Mouse (Mus musculus): ENCODE results near the gene Atoh8. TPM values are rescaled to one million over a fixed set of nuclear protein-coding genes. Genes with fewer than 3 reads are reported as not detected.
A peak's percentile ranks its signal among the peaks of the same experiment; 100 is the strongest.

Gene Atoh8
- total RNA-seq, 2 experiments from 2014 or later: 3.3 to 9.2 TPM

DNA sequence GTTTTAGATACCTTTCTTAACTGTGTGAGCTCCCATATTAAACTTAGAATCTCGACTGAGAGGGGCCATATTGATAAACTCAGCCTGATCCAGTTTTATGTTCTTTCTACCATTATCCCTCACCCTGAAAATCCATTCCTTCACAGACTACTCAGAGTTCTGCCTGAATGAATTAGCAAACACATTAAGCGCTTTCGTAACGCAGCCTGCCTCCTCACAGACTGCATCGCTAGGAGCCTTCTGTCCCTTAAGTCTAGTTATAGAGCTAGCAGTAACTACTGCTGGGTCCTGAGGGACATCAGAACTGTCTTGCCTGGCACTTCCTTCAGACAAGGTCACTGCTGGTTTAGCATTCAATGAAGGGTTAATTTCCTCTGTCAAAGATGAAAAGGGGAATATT lies 59.4 kb downstream of the Atoh8 start:
- no peak for TF ChIP-seq CTCF (IDR thresholded peaks at IDR 0.05)
- Histone ChIP-seq H3K27ac (no peak overlapping the region), H3K4me3 (no peak overlapping the region)
- intact Hi-C loops (cut with DNase I): no loop called here
- DNase-seq: no peak

DNA sequence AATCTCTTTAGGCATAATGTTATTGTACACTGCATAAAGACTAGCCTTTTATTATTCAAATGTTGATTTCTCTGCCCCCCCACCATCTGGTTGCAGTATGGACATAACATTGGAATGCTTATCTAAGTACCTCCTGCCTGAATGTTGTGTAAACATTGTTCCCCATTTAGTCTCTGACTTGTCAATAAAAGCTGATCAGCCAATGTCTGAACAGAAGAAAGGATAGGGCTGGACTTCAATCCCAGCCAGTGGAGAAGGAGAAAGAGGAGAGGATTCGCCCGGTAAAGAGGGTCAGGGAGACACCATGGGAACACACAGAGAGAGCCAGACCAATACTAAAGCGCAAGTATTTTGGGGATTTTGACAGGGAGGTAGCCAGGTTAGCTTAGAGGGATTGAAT lies 60.0 kb downstream of the Atoh8 start:
- no peak for DNase-seq
- intact Hi-C loops (cut with DNase I): no loop called here
- no peak overlapping the region for H3K4me3 ChIP-seq
- H3K27ac ChIP-seq: no peak overlapping the region
- TF ChIP-seq CTCF (IDR thresholded peaks at IDR 0.05): no peak

DNA sequence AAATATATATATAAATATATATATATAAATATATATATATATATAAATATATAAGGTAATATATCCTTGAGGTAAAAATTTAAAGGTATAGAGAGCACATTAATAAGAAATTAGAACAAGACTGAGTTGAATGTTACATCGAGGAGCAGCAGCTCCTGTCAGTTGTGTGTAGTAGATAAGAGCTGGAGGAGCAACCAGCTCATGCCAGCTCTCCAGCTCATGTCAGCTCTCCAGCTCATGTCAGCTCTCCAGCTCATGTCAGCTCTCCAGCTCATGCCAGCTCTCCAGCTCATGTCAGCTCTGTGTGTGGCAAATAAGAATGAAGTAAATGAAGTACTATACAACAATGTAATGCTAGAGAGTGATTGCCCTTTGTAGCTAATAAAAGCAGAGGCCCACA lies 62.0 kb downstream of the Atoh8 start:
- Histone ChIP-seq H3K4me3 (no peak overlapping the region), H3K27ac (no peak overlapping the region)
- intact Hi-C loops (cut with DNase I): no loop called here
- no peak for TF ChIP-seq CTCF (IDR thresholded peaks at IDR 0.05)
- no peak for DNase-seq

DNA sequence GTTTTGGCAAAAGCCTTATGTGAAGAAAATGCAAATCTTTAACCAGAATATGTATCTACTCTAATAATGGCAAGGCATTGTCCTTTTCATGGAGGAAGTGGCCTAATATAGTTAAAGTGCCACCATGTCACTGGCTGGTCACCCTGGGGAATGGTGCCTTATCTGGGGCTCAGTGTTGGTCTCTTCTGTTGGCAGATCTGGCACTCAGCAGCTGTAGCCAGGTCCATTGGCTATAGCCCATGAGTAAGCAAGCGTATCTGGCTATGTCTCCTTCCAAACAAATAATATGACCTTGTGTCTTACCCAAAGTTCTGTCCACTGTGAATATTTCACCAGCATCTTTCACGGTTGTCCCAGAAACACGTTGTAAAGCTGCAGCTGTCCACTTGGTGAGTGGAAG lies 64.0 kb downstream of the Atoh8 start:
- intact Hi-C loops (cut with DNase I): no loop called here
- Histone ChIP-seq H3K27ac (no peak overlapping the region), H3K4me3 (no peak overlapping the region)
- no peak for DNase-seq
- no peak for TF ChIP-seq CTCF (IDR thresholded peaks at IDR 0.05)

DNA sequence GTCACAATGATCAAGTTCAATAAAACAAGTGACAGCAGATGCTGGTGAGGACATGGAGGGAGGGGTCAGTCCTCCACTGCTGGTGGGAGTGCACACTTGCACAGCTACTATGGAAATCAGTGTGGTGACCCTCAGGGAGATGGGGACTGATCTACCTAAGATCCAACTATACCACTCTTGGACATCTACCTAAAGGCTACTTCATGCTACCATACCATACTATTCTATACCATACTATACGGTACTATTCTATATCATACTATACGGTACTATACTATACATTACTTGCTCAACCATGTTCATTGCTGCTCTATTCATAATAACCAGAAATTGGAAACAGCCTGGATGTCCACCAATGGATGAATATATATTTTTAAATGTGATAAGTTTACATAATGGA lies 69.5 kb downstream of the Atoh8 start:
- H3K4me3 ChIP-seq: no peak overlapping the region
- no peak for TF ChIP-seq CTCF (IDR thresholded peaks at IDR 0.05)
- intact Hi-C loops (cut with DNase I): loop anchor here (1.0 to 5.0 kb wide), 2 partner anchors 238 to 299 kb away; no protein-coding TSS in a partner anchor
- no peak for DNase-seq
- H3K27ac ChIP-seq: no peak overlapping the region

DNA sequence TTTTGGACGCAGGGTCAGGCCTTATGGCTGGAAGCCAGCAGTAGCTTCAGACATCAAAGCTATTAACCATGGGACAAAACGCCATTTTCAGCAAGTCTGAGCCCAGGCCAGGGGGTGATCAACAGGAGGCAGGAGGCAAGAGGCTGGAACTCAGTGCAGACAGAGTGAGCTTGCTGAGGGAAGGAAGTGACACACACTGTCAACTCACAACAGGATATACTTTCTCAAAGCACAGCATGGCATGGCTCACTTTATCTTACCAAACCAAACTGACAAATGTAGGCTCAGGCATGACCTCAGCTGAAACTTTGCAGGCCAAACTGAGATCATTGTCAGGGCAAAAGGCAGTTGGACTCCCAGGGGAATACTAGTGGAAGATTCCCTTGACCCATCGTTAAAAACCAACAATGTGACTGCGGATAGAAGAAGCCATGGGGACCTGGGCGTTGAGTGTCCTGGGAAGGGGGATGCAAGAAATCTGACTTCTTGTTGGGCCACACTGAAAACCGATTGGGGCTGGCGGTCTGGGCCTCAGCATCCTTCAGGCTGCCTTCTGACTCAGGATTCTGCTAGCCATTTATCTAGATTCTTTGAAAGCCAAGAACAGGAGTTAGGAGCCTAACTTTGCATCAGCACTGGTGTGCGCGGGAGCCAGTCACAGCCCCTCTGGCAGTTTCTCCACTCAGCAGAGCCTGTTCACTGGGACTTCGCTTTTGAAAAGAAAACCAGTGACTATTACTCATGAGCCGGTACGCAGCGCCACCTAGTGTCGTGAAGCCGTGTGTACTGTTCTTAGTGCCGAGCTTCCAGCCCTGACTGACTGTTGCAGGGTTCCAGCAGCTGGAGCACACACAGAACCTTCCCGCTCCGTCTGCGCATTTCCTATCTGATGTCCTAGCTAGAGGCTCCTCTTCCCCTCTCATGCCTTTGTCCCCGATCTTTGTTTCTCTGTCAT lies 70.8 kb downstream of the Atoh8 start:
- peak overlapping the region; percentile 68 for H3K27ac ChIP-seq
- intact Hi-C loops (cut with DNase I): loop anchor here (1.0 to 5.0 kb wide), 4 partner anchors 42 to 297 kb away; partner anchors contain the start of gene St3gal5
- peak; percentile 94 for TF ChIP-seq CTCF (IDR thresholded peaks at IDR 0.05)

DNA sequence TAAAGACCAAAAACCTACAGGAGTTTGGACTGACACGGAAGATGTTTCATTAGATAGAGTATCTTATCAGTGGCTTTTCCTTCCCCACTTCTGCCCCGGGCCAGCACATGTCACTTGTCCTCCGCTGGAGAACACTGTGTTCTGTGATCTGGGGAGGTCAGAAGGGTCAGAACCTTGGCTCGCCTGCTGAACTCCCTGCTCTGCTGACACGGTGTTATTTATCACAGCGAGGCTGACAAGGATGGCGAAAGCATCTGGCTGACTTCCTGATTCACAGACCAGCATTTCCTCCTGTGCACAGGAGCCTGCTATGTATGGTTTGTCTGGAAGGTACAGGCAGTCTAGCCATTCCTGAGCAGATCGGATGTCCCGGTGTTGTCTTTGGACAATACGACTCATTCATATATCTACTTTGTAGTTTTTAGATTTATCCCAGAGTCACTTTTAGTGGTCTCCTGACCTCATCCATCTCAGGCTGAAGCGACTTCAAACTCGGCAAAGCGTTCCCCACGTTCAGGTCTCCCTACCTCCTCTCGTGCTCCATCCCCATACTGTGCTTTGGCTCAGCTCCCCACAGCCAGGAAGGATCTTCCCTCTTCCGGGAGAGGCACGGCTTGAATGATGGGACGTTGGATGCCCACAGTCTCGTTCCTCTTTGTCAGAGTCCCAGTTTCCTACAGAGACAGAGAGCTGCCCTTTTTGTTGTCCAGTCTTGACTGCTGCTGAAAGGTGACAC lies 73.1 kb downstream of the Atoh8 start:
- peak; percentile 85 for DNase-seq
- Histone ChIP-seq H3K27ac (peak overlapping the region; percentile 80), H3K4me3 (peak overlapping the region; percentile 50)
- no peak for TF ChIP-seq CTCF (IDR thresholded peaks at IDR 0.05)
- intact Hi-C loops (cut with DNase I): loop anchor here (5.0 kb wide), 2 partner anchors 40 to 65 kb away; partner anchors contain the start of gene St3gal5

More for the DNA sequence above, 70.8 kb downstream of the Atoh8 start:
- peak; percentile 90 for DNase-seq
- 0 out of 2 replicates have a peak overlapping the region, but pooled peaks have one; percentile 2 for H3K4me3 ChIP-seq

DNA sequence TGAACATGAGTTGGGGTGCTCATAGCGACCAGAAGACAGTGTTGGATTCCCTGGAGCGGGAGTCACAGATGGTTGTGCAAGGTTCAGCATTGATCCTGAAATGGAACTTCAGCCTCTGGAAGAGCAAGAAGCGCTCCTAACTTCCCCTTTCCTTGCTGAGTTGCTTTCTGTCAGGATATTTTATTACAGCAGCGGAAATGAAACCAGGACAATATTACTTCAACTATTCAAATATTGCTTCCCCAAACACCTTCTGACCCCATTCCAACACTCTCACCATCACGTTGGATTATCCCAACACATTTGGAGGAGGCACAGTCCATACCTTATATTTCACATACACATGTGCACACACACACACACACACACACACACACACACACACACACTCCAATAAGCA lies 73.6 kb downstream of the Atoh8 start:
- Histone ChIP-seq H3K27ac (peak overlapping the region; percentile 80), H3K4me3 (no peak overlapping the region)
- no peak for TF ChIP-seq CTCF (IDR thresholded peaks at IDR 0.05)
- intact Hi-C loops (cut with DNase I): loop anchor here (5.0 kb wide), 2 partner anchors 39 to 64 kb away; partner anchors contain the start of gene St3gal5
- DNase-seq: no peak

DNA sequence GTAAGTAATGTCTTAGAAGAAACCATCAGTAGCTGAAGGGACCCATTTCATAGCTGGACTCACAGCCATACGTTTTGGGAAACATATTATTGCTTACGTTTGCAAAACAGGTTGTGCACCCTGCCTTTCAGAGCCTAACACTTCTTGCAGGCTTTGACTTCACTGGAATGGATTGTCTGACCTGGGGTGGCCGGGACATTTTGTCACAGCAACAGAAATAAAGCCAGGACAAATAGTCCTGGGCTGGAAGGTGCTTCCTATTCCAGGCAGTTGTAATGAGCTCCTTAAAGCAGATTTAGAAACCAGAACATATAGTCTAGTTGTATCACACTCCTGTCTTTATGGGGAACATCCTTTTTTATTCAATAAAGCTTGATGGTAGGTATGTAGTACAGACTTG lies 74.4 kb downstream of the Atoh8 start:
- DNase-seq: peak; percentile 42
- Histone ChIP-seq H3K4me3 (no peak overlapping the region), H3K27ac (peak overlapping the region; percentile 80)
- intact Hi-C loops (cut with DNase I): loop anchor here (5.0 kb wide), 2 partner anchors 39 to 64 kb away; partner anchors contain the start of gene St3gal5
- no peak for TF ChIP-seq CTCF (IDR thresholded peaks at IDR 0.05)

DNA sequence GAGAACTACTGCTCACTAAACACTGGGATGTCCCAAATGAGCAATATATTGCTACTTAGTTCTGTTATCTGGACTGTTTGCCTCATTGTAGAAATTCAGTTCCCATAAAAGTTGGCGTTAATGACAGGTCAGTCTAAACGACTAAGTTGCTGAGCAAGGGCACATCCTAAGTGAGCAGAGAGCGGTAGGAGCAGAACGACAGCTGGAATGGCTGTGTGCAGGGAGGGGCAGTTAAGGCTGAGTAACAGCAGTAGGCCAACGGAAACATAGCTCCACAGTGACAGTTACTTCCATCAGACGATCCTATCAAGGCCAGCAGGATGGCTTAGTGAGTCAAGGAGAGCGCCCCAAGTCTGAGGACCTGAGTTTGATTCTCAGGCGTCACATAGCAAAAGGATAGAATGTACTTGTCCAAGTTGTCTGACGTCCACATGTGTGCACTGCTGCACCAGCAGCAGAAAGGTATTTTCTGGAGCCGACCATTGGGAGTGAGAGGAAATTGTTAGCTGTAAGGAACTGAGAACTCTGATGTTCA lies 75.4 kb downstream of the Atoh8 start:
- TF ChIP-seq CTCF (IDR thresholded peaks at IDR 0.05): no peak
- DNase-seq: no peak
- Histone ChIP-seq H3K27ac (peak overlapping the region; percentile 80), H3K4me3 (no peak overlapping the region)
- intact Hi-C loops (cut with DNase I): loop anchor here (5.0 kb wide), 2 partner anchors 38 to 63 kb away; partner anchors contain the start of gene St3gal5

DNA sequence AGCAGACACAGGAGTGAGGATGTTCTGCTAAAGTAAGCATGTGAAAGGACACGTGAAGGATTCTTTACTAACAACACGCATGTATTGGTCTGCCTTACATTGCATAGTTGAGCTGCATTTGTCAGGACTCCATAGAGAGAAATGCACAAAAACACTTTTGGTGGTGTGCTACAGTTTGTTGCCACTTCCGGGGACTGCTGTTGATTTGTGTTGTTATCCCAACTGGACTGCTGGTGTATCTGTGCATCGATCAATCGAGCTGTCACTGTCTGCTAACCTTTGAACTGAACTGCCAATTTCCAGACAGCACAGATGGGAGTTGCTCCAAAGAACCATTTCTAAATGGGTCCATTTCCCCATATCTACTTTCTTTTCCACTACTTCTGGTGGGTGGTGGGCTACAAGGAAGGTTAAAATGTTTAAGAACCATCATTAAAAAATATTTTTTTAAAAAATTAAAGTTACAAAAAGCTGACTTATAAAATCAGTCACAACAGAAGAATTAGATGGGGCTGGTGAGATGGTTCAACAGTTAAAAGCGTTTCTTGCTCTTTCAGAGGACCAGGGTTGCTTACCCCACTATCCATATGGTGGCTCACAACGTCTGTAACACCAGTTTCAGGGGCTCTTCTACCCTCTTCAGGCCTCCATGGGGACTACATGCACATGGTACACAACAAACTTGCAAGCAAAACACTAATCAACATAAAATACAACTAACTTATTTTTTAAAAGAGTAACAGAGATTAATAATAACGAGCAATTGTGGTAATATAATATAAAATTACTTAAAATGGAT lies 76.2 kb downstream of the Atoh8 start:
- no peak for DNase-seq
- peak overlapping the region; percentile 80; the same call in 1 of the 2 replicates for H3K27ac ChIP-seq
- H3K4me3 ChIP-seq: no peak overlapping the region
- intact Hi-C loops (cut with DNase I): no loop called here
- TF ChIP-seq CTCF (IDR thresholded peaks at IDR 0.05): peak; percentile 12; the same call in 1 of the 2 replicates

Other genes starting within 250 kb of the Atoh8 start
- 100 to 1,000 TPM in 1 of 2 experiments, 10 to 100 TPM in 1; 98.0 to 105 TPM for gene St3gal5, start 138.0 kb downstream of the Atoh8 start, total RNA-seq (2021)
- not detected for gene Sftpb, start 69.0 kb upstream of the Atoh8 start, total RNA-seq (2021)
- gene Usp39, start 109.6 kb upstream of the Atoh8 start, total RNA-seq (2021): 10 to 100 TPM; 16.4 to 18.4 TPM
- gene 0610030E20Rik, start 111.7 kb upstream of the Atoh8 start, total RNA-seq (2021): 10 to 100 TPM; 10.1 to 11.7 TPM
- gene Tmem150a, start 119.9 kb upstream of the Atoh8 start, total RNA-seq (2021): 10 to 100 TPM; 21.0 to 24.2 TPM
- 10 to 100 TPM; 24.9 to 26.6 TPM for gene Rnf181, start 131.4 kb upstream of the Atoh8 start, total RNA-seq (2021)
- 100 to 1,000 TPM in 1 of 2 experiments, 10 to 100 TPM in 1; 97.5 to 102 TPM for gene Vamp5, start 144.9 kb upstream of the Atoh8 start, total RNA-seq (2021)
- gene Vamp8, start 155.1 kb upstream of the Atoh8 start, total RNA-seq (2021): 10 to 100 TPM; 50.4 to 58.0 TPM
- 10 to 100 TPM; 12.2 to 17.3 TPM for gene Ggcx, start 178.7 kb upstream of the Atoh8 start, total RNA-seq (2021)
- gene Mat2a, start 204.0 kb upstream of the Atoh8 start, total RNA-seq (2021): 100 to 1,000 TPM; 130 to 164 TPM

All from gastrocnemius, adult 2 months (tissue).